Mouse (Mus musculus) heart, adult 10 weeks (tissue): Measurements from ENCODE around the gene Timp4. TPM values are rescaled to one million over a fixed set of nuclear protein-coding genes. Genes with fewer than 3 reads are reported as not detected.

ENCODE experiments used
- polyA plus RNA-seq: library from polyadenylated mRNA; stranded (reverse); fragments of 350-450 nt; fragmentation: Illumina TruSeq; extraction: RNeasy Lipid Tissue Mini Kit (QIAGEN cat#74804); gene quantifications from one replicate; pipeline ENCODE4 v1.2.3, GENCODE M21; 2014; ENCODE audit warnings: low read depth, low replicate concordance

The Timp4 gene
- polyA plus RNA-seq, result 20.8 TPM

DNA sequence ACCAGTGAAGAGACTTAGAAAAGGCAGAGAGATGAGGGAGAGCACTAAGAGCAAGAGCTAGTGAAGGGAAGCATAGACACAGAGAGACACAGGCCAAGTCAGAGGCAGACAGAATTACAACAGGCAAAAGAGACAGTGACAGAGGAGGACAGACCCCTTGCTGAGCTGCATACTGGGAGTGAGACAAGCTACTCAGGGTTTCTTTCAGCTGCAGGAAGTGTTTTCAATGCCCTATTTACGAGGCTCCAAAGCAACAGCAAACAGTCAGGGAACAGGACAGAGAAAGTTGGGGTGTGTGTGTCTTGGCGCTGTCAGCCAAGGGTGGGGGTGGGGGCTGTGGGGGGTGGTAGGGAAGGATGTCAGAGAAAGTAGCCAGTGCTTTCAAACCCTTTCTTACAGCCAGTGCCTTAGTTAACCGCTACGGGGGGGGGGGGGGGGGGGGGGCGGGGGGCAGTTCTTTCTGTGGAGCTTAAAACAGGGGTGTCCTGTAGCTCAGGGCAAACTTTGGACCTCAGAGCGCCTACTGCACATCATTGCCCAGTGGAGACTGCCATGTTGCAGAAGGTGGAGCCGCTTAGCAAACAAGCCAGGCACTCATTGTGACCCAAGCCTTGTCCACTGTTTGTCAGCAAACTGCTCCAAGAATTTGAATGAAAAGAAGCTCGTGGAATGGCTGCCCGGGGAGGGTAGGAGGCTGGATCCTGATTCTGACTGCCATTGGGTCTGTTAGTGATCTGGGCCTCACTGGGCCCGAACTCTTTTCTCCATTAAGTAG lies at the start of gene Timp4:
Timp4 (minus strand) TSS at position 107 of the 775 bp plus-strand sequence.

DNA sequence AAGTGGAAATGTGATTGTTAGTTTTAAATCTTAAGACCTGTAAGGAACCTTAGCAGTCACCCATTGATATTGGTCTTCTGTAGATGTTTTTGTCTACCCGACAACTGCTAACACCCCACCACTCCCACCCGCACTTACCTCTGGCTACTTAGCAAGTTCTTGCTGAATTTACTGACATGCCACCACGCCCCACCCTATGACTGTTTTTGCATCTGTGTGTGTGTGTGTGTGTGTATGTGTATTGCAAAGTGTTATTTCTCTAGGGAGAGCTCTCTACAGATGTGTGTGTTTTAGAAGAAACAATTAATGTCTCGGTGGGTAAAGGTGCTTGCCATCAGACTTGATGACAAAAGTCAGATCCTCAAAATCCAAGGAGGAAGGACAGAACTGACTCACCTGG lies 25.0 kb downstream of the Timp4 start, which contains the start of gene Gm17482:
Gm17482 (plus strand) TSS at position 301 of the 400 bp plus-strand sequence.

Other genes starting within 250 kb of the Timp4 start
- 14.8 TPM for gene Tamm41, start 214.3 kb downstream of the Timp4 start, polyA plus RNA-seq
- gene Syn2, start 117.3 kb downstream of the Timp4 start, polyA plus RNA-seq, result 2.5 TPM
- gene Gm17482, start 24.9 kb downstream of the Timp4 start, polyA plus RNA-seq, result not detected
- gene Pparg, start 108.7 kb upstream of the Timp4 start, polyA plus RNA-seq, result 12.0 TPM